Mouse (Mus musculus) limb, embryonic 10.5 days (tissue): Measurements from ENCODE around the gene Gria1. TPM values are rescaled to one million over a fixed set of nuclear protein-coding genes. Genes with fewer than 3 reads are reported as not detected.

Source experiments
- DNase-seq: peaks from one replicate; pipeline ENCODE4 v3.0.0-alpha.2; 2017; ENCODE audit warnings: low spot score
- H3K27ac ChIP-seq: fragments of 300-500 bp; sonication (generic); 2 replicates; pipeline ENCODE4 v1.5.1; 2016; ENCODE audit warnings: mild to moderate bottlenecking
- H3K27me3 ChIP-seq: fragments of 300-500 bp; sonication (generic); 2 replicates; pipeline ENCODE4 v1.6.1; 2016; ENCODE audit warnings: low read depth, mild to moderate bottlenecking; ENCODE audit not compliant: poor library complexity, severe bottlenecking
- H3K36me3 ChIP-seq: fragments of 300-500 bp; sonication (generic); 2 replicates; pipeline ENCODE4 v1.6.1; 2016; ENCODE audit warnings: mild to moderate bottlenecking, moderate library complexity
- H3K4me1 ChIP-seq: fragments of 300-500 bp; sonication (generic); 2 replicates; pipeline ENCODE4 v1.6.1; 2016
- H3K4me3 ChIP-seq: fragments of 300-500 bp; sonication (generic); 2 replicates; pipeline ENCODE4 v1.5.1; 2016; ENCODE audit warnings: mild to moderate bottlenecking, moderate library complexity
- H3K9me3 ChIP-seq: fragments of 300-500 bp; sonication (generic); replicated peaks from 2 replicates; pipeline ENCODE4 v1.6.1; 2016; ENCODE audit warnings: mild to moderate bottlenecking
- WGBS: fragments of 180-500 bp; shearing (Covaris S2); methylation state at CpG from one replicate; pipeline ENCODE4 v1.1.7; 2016; 5-methylcytosine and 5-hydroxymethylcytosine counted together
- polyA plus RNA-seq: library from polyadenylated mRNA; unstranded; fragments of >200 nt; fragmentation: Nextera tagmentation; extraction: Ambion mirVana; gene quantifications from 2 replicates; pipeline ENCODE4 v1.2.1, GENCODE M21; 2016

Gria1 gene
- polyA plus RNA-seq, 1 experiment from 2014 or later = 0.48 TPM

GRCm38 (mm10) chr11:57207260-57207659 is 196.1 kb downstream of the Gria1 start:
- no peaks in the 10 kb centered on the region for H3K36me3 ChIP-seq
- no peak overlapping the region for H3K4me3 ChIP-seq
- no peaks in the 10 kb centered on the region for H3K9me3 ChIP-seq
- no peak for DNase-seq
- H3K27ac ChIP-seq = no peak overlapping the region
- H3K27me3 ChIP-seq = no peaks in the 10 kb centered on the region
- no peaks in the 10 kb centered on the region for H3K4me1 ChIP-seq

GRCm38 (mm10) chr11:57214079-57214478 is 202.9 kb downstream of the Gria1 start:
- Histone ChIP-seq H3K9me3 (no peaks in the 10 kb centered on the region), H3K36me3 (no peaks in the 10 kb centered on the region), H3K27ac (no peak overlapping the region), H3K27me3 (no peaks in the 10 kb centered on the region), H3K4me3 (no peak overlapping the region), H3K4me1 (no peaks in the 10 kb centered on the region)
- no peak for DNase-seq
- 96% methylated on average over 7 of the region's 7 CpGs for whole genome bisulfite sequencing

- H3K27ac ChIP-seq = no peak overlapping the region
- no peaks in the 10 kb centered on the region for H3K9me3 ChIP-seq
- no peaks in the 10 kb centered on the region for H3K36me3 ChIP-seq
- 90% methylated on average over 5 of the region's 5 CpGs for WGBS
- no peaks in the 10 kb centered on the region for H3K4me1 ChIP-seq
- no peaks in the 10 kb centered on the region for H3K27me3 ChIP-seq
- no peak overlapping the region for H3K4me3 ChIP-seq
- DNase-seq = no peak
Measured at GRCm38 (mm10) chr11:57214583-57214982, 203.4 kb downstream of the Gria1 start.

- 80% methylated on average over 8 of the region's 8 CpGs for WGBS
- no peaks in the 10 kb centered on the region for H3K4me1 ChIP-seq
- H3K4me3 ChIP-seq = no peak overlapping the region
- H3K36me3 ChIP-seq = no peaks in the 10 kb centered on the region
- H3K27ac ChIP-seq = no peak overlapping the region
- DNase-seq = no peak
- no peaks in the 10 kb centered on the region for H3K27me3 ChIP-seq
- no peaks in the 10 kb centered on the region for H3K9me3 ChIP-seq
Measured at GRCm38 (mm10) chr11:57222797-57223569, 211.8 kb downstream of the Gria1 start.

- Histone ChIP-seq H3K36me3 (no peaks in the 10 kb centered on the region), H3K27ac (no peak overlapping the region; the same call in 1 of the 2 replicates), H3K9me3 (no peaks in the 10 kb centered on the region), H3K4me3 (no peak overlapping the region), H3K27me3 (no peaks in the 10 kb centered on the region), H3K4me1 (peaks cover 18% of the 10 kb centered on the region)
- WGBS = 83% methylated on average over 2 of the region's 2 CpGs
- no peak for DNase-seq
Measured at GRCm38 (mm10) chr11:57235446-57235845, 224.3 kb downstream of the Gria1 start.

GRCm38 (mm10) chr11:57236431-57236830 is 225.2 kb downstream of the Gria1 start:
- H3K36me3 ChIP-seq = no peaks in the 10 kb centered on the region
- H3K9me3 ChIP-seq = no peaks in the 10 kb centered on the region
- H3K27ac ChIP-seq = peak overlapping the region; percentile 67
- H3K27me3 ChIP-seq = no peaks in the 10 kb centered on the region
- peak; percentile 34 for DNase-seq
- peak overlapping the region; percentile 27; the same call in 1 of the 2 replicates for H3K4me3 ChIP-seq
- 55% methylated on average over 1 of the region's 1 CpGs for WGBS
- H3K4me1 ChIP-seq = peaks cover 18% of the 10 kb centered on the region

GRCm38 (mm10) chr11:57239758-57240157 is 228.6 kb downstream of the Gria1 start:
- Histone ChIP-seq H3K9me3 (no peaks in the 10 kb centered on the region), H3K4me3 (no peak overlapping the region), H3K36me3 (no peaks in the 10 kb centered on the region), H3K27ac (no peak overlapping the region), H3K27me3 (no peaks in the 10 kb centered on the region), H3K4me1 (peaks cover 18% of the 10 kb centered on the region)
- WGBS = 16% methylated on average over 3 of the region's 3 CpGs
- DNase-seq = no peak

- Histone ChIP-seq H3K4me3 (no peak overlapping the region), H3K27ac (no peak overlapping the region), H3K27me3 (no peaks in the 10 kb centered on the region), H3K4me1 (peaks cover 7% of the 10 kb centered on the region), H3K9me3 (no peaks in the 10 kb centered on the region), H3K36me3 (no peaks in the 10 kb centered on the region)
- no peak for DNase-seq
Measured at GRCm38 (mm10) chr11:57243835-57244234, 232.6 kb downstream of the Gria1 start.

GRCm38 (mm10) chr11:57244543-57244942 is 233.4 kb downstream of the Gria1 start:
- Histone ChIP-seq H3K27me3 (no peaks in the 10 kb centered on the region), H3K27ac (no peak overlapping the region), H3K36me3 (no peaks in the 10 kb centered on the region), H3K9me3 (no peaks in the 10 kb centered on the region), H3K4me1 (peaks cover 5% of the 10 kb centered on the region), H3K4me3 (no peak overlapping the region)
- no peak for DNase-seq
- WGBS = 90% methylated on average over 6 of the region's 6 CpGs

- no peaks in the 10 kb centered on the region for H3K36me3 ChIP-seq
- WGBS = 86% methylated on average over 4 of the region's 4 CpGs
- no peak overlapping the region for H3K4me3 ChIP-seq
- H3K27ac ChIP-seq = no peak overlapping the region
- no peaks in the 10 kb centered on the region for H3K4me1 ChIP-seq
- DNase-seq = no peak
- no peaks in the 10 kb centered on the region for H3K9me3 ChIP-seq
- no peaks in the 10 kb centered on the region for H3K27me3 ChIP-seq
Measured at GRCm38 (mm10) chr11:57248870-57249269, 237.7 kb downstream of the Gria1 start.

- Histone ChIP-seq H3K4me3 (no peak overlapping the region), H3K36me3 (no peaks in the 10 kb centered on the region), H3K9me3 (no peaks in the 10 kb centered on the region), H3K27ac (no peak overlapping the region), H3K27me3 (no peaks in the 10 kb centered on the region), H3K4me1 (no peaks in the 10 kb centered on the region)
- WGBS = 84% methylated on average over 7 of the region's 7 CpGs
- DNase-seq = no peak
Measured at GRCm38 (mm10) chr11:57250129-57250528, 238.9 kb downstream of the Gria1 start.

GRCm38 (mm10) chr11:57271687-57272086 is 260.5 kb downstream of the Gria1 start:
- no peaks in the 10 kb centered on the region for H3K4me1 ChIP-seq
- 93% methylated on average over 8 of the region's 8 CpGs for WGBS
- no peak overlapping the region for H3K4me3 ChIP-seq
- no peak overlapping the region for H3K27ac ChIP-seq
- H3K9me3 ChIP-seq = no peaks in the 10 kb centered on the region
- no peaks in the 10 kb centered on the region for H3K27me3 ChIP-seq
- DNase-seq = no peak
- H3K36me3 ChIP-seq = no peaks in the 10 kb centered on the region

GRCm38 (mm10) chr11:57274687-57275086 is 263.5 kb downstream of the Gria1 start:
- no peaks in the 10 kb centered on the region for H3K9me3 ChIP-seq
- H3K27me3 ChIP-seq = no peaks in the 10 kb centered on the region
- H3K36me3 ChIP-seq = no peaks in the 10 kb centered on the region
- no peak for DNase-seq
- H3K27ac ChIP-seq = no peak overlapping the region
- H3K4me1 ChIP-seq = peaks cover 10% of the 10 kb centered on the region; the same call in 1 of the 2 replicates
- no peak overlapping the region for H3K4me3 ChIP-seq
- WGBS = 92% methylated on average over 4 of the region's 4 CpGs

- Histone ChIP-seq H3K27ac (no peak overlapping the region), H3K4me1 (peaks cover 10% of the 10 kb centered on the region; the same call in 1 of the 2 replicates), H3K9me3 (no peaks in the 10 kb centered on the region), H3K36me3 (no peaks in the 10 kb centered on the region), H3K27me3 (no peaks in the 10 kb centered on the region), H3K4me3 (no peak overlapping the region)
- peak; percentile 32 for DNase-seq
- 48% methylated on average over 10 of the region's 10 CpGs for WGBS
Measured at GRCm38 (mm10) chr11:57278056-57278455, 266.9 kb downstream of the Gria1 start.
